Mouse (Mus musculus) intestine, embryonic 15.5 days (tissue): ENCODE measurements around the gene Kcnk4. TPM values are rescaled to one million over a fixed set of nuclear protein-coding genes. Genes with fewer than 3 reads are reported as not detected.

Experiments used
- ATAC-seq: fragments of 200-750 bp; cut with Nextera tagmentation; 2 replicates; pipeline ENCODE4 v1.8.0; 2017; ENCODE audit warnings: moderate TSS enrichment, moderate library complexity
- H3K27ac ChIP-seq: fragments of 300-500 bp; sonication (generic); 2 replicates; pipeline ENCODE4 v1.5.1; 2015; ENCODE audit warnings: mild to moderate bottlenecking, inconsistent platforms
- H3K27me3 ChIP-seq: fragments of 300-500 bp; sonication (generic); replicated peaks from 2 replicates; pipeline ENCODE4 v1.6.1; 2015; ENCODE audit warnings: inconsistent platforms
- H3K36me3 ChIP-seq: fragments of 300-500 bp; sonication (generic); 2 replicates; pipeline ENCODE4 v1.6.1; 2015; ENCODE audit warnings: inconsistent platforms
- H3K4me1 ChIP-seq: fragments of 300-500 bp; sonication (generic); replicated peaks from 2 replicates; pipeline ENCODE4 v1.6.1; 2015; ENCODE audit warnings: inconsistent platforms
- H3K4me2 ChIP-seq: fragments of 300-500 bp; sonication (generic); replicated peaks from 2 replicates; pipeline ENCODE4 v1.6.1; 2015; ENCODE audit warnings: mild to moderate bottlenecking, inconsistent platforms
- H3K4me3 ChIP-seq: fragments of 300-500 bp; sonication (generic); replicated peaks from 2 replicates; pipeline ENCODE4 v1.5.1; 2015; ENCODE audit warnings: inconsistent platforms
- H3K9ac ChIP-seq: fragments of 300-500 bp; sonication (generic); 2 replicates; pipeline ENCODE4 v1.6.1; 2015; ENCODE audit warnings: inconsistent platforms
- H3K9me3 ChIP-seq: fragments of 300-500 bp; sonication (generic); 2 replicates; pipeline ENCODE4 v1.6.1; 2016; ENCODE audit warnings: inconsistent platforms
- WGBS: fragments of 180-500 bp; shearing (Covaris S2); methylation state at CpG from one replicate; pipeline ENCODE4 v1.1.7; 2015; 5-methylcytosine and 5-hydroxymethylcytosine counted together
- polyA plus RNA-seq: library from polyadenylated mRNA; unstranded; fragments of >200 nt; fragmentation: Nextera tagmentation; extraction: Ambion mirVana; gene quantifications from 2 replicates; pipeline ENCODE4 v1.2.1, GENCODE M21; 2015

Gene Kcnk4
- polyA plus RNA-seq: 0.29 and 0.40 TPM in 2 replicates

GRCm38 (mm10) chr19:6934195-6934977 lies at the start of gene Kcnk4:
Kcnk4 (minus strand) TSS chr19:6934515.
- Histone ChIP-seq H3K27me3 (peaks cover 58% of the 10 kb centered on the region), H3K4me2 (peak within 1 kb of the TSS; percentile 88), H3K9me3 (no peaks in the 10 kb centered on the region), H3K4me3 (peak within 1 kb of the TSS; percentile 41), H3K36me3 (no peaks in the 10 kb centered on the region), H3K27ac (no peak within 1 kb of the TSS), H3K4me1 (peaks cover 18% of the 10 kb centered on the region), H3K9ac (peak within 1 kb of the TSS; percentile 42)
- WGBS: 11% methylated on average over 23 of the region's 23 CpGs
- ATAC-seq: 0 out of 2 replicates have a peak, but pooled peaks have one; percentile 15

DNA sequence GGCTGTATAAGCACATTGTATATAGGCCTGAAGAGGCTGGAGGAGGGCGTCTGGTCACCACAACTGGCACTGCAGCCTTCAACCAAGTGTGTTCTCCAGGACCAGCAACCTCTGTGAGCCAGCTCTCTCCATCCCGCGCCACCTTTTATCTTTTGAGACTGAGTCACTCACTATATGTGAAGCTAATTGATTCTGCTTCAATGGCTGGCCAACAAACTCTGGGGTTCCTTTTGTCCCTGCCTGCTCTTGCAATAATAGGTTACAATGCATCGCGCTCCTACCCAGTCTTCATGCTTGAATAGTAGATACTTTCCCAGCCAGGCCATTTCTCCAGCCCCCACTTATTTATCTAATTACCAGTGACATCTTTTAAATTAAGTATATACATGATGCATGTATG lies 49.3 kb upstream of the Kcnk4 start:
- Histone ChIP-seq H3K9ac (no peak overlapping the region), H3K9me3 (no peaks in the 10 kb centered on the region), H3K36me3 (peaks cover 17% of the 10 kb centered on the region), H3K4me1 (peaks cover 31% of the 10 kb centered on the region), H3K4me2 (no peak overlapping the region), H3K4me3 (no peak overlapping the region), H3K27ac (no peak overlapping the region), H3K27me3 (no peaks in the 10 kb centered on the region)
- no peak for ATAC-seq
- WGBS: 93% methylated on average over 5 of the region's 5 CpGs

DNA sequence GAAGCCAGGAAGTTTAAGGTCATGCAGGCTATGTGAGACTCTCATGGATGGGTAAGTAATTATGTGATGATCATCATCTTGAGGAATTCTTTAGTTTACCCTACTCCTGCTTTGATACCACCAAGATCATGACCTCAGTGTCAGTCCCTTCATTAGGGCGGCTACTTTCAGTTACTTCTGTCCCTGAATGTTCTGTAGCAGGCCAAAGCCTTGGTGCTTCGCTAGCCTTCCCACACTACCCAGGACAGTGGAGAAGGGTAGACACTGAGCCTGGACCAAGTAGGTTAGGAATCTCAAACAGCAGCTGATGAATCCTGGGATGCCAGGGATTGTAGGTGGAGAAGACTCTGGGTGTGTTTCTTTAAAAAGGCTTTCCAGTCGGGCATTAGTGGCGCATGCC lies 47.1 kb upstream of the Kcnk4 start:
- Histone ChIP-seq H3K9ac (no peak overlapping the region), H3K27me3 (no peaks in the 10 kb centered on the region), H3K9me3 (no peaks in the 10 kb centered on the region), H3K4me1 (peaks cover 42% of the 10 kb centered on the region), H3K4me3 (no peak overlapping the region), H3K4me2 (peak overlapping the region; percentile 87), H3K27ac (no peak overlapping the region), H3K36me3 (peaks cover 28% of the 10 kb centered on the region)
- 86% methylated on average over 4 of the region's 4 CpGs for WGBS
- no peak for ATAC-seq

DNA sequence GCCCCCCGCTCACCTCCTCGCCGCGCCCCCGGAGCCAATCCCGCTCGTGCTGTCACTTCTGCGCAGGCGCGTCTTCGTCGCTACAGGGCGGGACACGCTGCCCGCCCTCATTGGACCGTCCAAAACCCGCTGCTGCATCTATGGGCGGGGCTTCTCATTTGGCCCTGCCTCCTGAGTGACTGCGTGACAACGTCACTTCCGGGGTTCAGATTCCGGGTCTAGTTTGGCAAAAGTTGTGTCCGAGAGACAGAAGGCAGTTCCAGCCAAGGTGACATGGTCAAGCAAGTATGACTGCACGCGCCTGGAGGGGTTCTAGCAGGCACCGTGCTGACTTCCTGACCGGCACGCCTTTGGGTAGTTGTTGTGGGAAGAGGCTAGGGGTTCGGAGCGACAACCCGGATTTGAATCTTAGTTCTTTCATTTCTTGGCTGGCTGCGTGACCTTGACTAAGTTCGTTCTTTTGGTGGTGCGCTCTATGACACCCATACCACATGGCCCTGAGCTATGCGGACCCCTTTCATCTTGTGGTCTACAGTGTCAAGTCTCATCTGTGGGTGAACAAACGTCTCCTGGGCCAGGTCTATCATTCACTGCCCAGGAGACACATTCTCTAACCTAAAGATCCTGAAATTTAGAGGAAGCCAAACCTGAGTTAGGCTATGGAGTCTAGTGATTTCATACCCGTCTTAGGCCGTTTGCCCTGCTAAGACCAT lies 46.2 kb upstream of the Kcnk4 start, which contains the start of gene Fkbp2:
TSS of gene Fkbp2 (minus strand) at position 121 of the 713 bp plus-strand sequence.
- peak within 1 kb of the TSS; percentile 87 for H3K4me2 ChIP-seq
- H3K4me1 ChIP-seq: peaks cover 38% of the 10 kb centered on the region
- no peaks in the 10 kb centered on the region for H3K27me3 ChIP-seq
- WGBS: under 1% methylated on average over 38 of the region's 38 CpGs
- peaks cover 27% of the 10 kb centered on the region for H3K36me3 ChIP-seq
- peak; percentile 89 for ATAC-seq
- no peaks in the 10 kb centered on the region for H3K9me3 ChIP-seq
- peak within 1 kb of the TSS; percentile 77 for H3K4me3 ChIP-seq
- H3K9ac ChIP-seq: peak within 1 kb of the TSS; percentile 89
- peak within 1 kb of the TSS; percentile 90 for H3K27ac ChIP-seq

DNA sequence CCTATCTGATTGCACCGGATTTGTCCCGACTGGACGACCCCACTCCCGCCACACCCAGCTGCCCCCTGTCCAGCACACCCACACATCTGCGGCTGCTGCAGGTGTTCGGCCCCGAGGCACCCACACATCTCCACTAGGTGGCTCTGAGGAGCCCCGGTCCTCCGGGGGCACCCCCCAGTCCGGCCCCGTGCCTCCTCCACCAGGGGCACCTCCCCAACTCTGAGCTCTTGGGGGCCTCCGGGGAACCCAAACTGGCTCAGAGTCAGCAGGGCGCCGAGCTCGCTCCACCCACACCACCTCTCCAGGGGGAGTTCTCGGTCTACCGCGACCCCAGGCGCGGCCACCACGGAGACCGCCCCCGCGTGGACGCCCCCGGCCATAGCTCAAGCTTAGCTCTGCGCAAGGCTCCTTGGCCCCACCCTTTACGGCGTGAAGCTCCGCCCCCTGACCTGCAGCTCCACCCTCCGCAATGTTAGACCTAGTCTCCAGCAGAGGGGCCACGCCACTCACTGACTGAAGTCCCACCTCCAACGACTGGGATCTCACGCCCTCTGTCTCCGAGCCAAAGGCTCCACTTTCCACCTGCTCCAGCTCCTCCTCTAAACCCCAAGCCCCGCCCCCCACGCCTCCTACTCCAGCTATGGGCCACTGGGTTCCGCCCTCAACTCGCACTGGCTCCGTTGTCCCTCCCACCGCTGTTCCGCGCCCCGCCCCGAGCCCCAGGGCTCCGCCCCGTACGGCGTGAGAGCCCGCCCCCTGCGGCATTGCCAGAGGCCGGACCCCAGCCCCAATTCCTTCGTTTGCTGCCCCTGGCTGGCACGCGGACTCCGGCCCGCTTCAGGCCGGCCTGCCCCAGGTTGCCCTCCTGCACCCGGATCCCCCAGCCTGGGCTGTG lies 45.4 kb upstream of the Kcnk4 start:
- peak overlapping the region; percentile 87 for H3K4me2 ChIP-seq
- ATAC-seq: peak; percentile 90
- peak overlapping the region; percentile 90 for H3K27ac ChIP-seq
- H3K36me3 ChIP-seq: peaks cover 19% of the 10 kb centered on the region
- H3K4me1 ChIP-seq: peaks cover 34% of the 10 kb centered on the region
- H3K9ac ChIP-seq: peak overlapping the region; percentile 89
- no peaks in the 10 kb centered on the region for H3K27me3 ChIP-seq
- H3K9me3 ChIP-seq: no peaks in the 10 kb centered on the region
- peak overlapping the region; percentile 77 for H3K4me3 ChIP-seq
- under 1% methylated on average over 58 of the region's 59 CpGs for WGBS

GRCm38 (mm10) chr19:6979001-6979479 lies 44.7 kb upstream of the Kcnk4 start:
- H3K36me3 ChIP-seq: peaks cover 18% of the 10 kb centered on the region; the same call in 1 of the 2 replicates
- peaks cover 35% of the 10 kb centered on the region for H3K4me1 ChIP-seq
- peak overlapping the region; percentile 87 for H3K4me2 ChIP-seq
- H3K27me3 ChIP-seq: no peaks in the 10 kb centered on the region
- peak overlapping the region; percentile 89 for H3K9ac ChIP-seq
- no peaks in the 10 kb centered on the region for H3K9me3 ChIP-seq
- WGBS: 8% methylated on average over 11 of the region's 11 CpGs
- peak overlapping the region; percentile 77 for H3K4me3 ChIP-seq
- ATAC-seq: no peak
- H3K27ac ChIP-seq: peak overlapping the region; percentile 90

DNA sequence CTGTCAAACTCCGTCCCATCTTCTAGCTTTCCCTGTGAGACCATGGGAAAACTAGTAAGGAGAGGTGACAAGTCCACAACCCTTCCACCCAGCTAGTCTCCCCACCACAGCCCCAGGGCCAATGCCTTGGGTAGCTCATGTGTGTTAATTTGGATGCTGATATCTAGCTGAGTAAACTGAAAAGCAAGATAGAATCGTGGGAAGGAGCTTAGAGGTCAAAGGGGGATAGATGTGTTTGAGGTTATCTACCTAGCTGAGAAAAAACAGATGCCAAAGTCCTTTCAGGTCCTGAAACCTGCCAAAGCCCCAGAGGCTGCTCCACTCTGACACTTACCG lies 44.3 kb upstream of the Kcnk4 start:
- no peaks in the 10 kb centered on the region for H3K9me3 ChIP-seq
- no peak for ATAC-seq
- peak overlapping the region; percentile 77 for H3K4me3 ChIP-seq
- peaks cover 39% of the 10 kb centered on the region for H3K4me1 ChIP-seq
- peaks cover 18% of the 10 kb centered on the region; the same call in 1 of the 2 replicates for H3K36me3 ChIP-seq
- H3K27ac ChIP-seq: peak overlapping the region; percentile 0; the same call in 1 of the 2 replicates
- H3K27me3 ChIP-seq: no peaks in the 10 kb centered on the region
- peak overlapping the region; percentile 89 for H3K9ac ChIP-seq
- 29% methylated on average over 3 of the region's 3 CpGs for WGBS
- H3K4me2 ChIP-seq: peak overlapping the region; percentile 87

- no peaks in the 10 kb centered on the region for H3K9me3 ChIP-seq
- H3K27me3 ChIP-seq: no peaks in the 10 kb centered on the region
- peak overlapping the region; percentile 0; the same call in 1 of the 2 replicates for H3K27ac ChIP-seq
- no peak overlapping the region; the same call in 1 of the 2 replicates for H3K4me3 ChIP-seq
- peaks cover 18% of the 10 kb centered on the region; the same call in 1 of the 2 replicates for H3K36me3 ChIP-seq
- peak overlapping the region; percentile 89; the same call in 1 of the 2 replicates for H3K9ac ChIP-seq
- H3K4me2 ChIP-seq: peak overlapping the region; percentile 87
- peaks cover 39% of the 10 kb centered on the region for H3K4me1 ChIP-seq
- ATAC-seq: no peak
- 78% methylated on average over 13 of the region's 13 CpGs for WGBS
Observed at GRCm38 (mm10) chr19:6977759-6978638, 43.7 kb upstream of the Kcnk4 start.

DNA sequence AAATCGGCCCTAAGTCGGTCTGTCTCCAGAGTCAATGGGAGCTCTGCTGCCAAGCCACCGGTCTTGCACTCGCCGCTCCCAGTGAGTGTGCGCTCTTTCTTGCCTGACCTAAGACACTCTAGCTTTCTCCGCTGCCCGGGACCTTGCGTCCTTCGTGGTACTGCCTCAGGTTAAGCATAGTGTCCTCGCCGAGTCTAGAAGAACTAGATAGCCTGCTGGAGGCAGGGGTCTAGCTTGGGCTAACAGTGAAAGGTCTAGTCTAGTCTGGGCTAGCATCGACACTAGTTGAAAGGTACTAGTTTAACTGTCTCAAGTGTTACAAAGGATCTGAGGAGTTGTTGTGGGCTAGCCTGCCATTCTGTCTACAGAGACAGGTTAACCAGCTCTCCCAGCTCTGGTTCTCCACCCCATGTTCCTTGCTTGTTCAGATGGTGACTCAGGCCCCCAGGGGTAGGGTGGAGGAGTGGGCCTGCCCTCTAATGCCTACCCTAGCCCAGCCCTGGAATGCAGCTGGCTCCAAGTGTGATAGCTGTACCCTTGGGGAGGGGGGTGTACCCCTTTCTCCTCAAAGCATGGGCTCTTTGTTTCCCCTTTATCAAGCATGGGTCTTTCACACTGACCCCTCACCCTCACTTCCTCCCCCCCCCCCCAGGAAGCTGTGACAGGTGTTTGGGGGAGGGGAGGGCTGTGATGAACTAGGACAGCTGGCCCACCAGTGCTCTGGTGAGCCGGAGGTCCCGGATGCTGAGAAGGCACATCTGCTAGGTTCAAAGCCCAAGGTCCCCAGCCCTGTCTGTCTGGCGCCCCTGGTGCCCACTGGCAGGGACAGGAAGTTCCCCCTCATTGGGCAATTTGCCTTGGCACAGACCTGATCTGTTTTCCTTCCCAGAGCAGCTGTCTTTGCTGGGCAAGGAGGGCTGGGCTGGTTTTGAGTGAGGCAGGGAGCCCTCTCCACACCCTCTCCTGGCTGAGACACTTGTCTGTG lies 41.5 kb upstream of the Kcnk4 start, which contains the start of gene Plcb3:
TSS of gene Plcb3 (minus strand) at position 934 of the 985 bp plus-strand sequence.
- Histone ChIP-seq H3K36me3 (peaks cover 11% of the 10 kb centered on the region; the same call in 1 of the 2 replicates), H3K4me2 (peak within 1 kb of the TSS; percentile 88), H3K4me1 (peaks cover 57% of the 10 kb centered on the region), H3K4me3 (peak within 1 kb of the TSS; percentile 55), H3K9me3 (no peaks in the 10 kb centered on the region), H3K27ac (peak within 1 kb of the TSS; percentile 92), H3K9ac (peak within 1 kb of the TSS; percentile 73), H3K27me3 (no peaks in the 10 kb centered on the region)
- ATAC-seq: no peak
- under 1% methylated on average over 16 of the region's 16 CpGs for WGBS
